Mouse (Mus musculus) spleen, adult 18-20 months (tissue): ENCODE measurements at regions not wholly inside any gene's neighbourhood (a gene's known extent, or its start where the extent isn't known, plus 50 kb on each side); places are given as distances from the start of the nearest gene placed in this dataset.

Experiments used
- DNase-seq, 2 experiments: peaks; one replicate each; pipeline ENCODE4 v3.0.0; 2022; ENCODE audit warnings: mixed read lengths in 2 of 2

DNA sequence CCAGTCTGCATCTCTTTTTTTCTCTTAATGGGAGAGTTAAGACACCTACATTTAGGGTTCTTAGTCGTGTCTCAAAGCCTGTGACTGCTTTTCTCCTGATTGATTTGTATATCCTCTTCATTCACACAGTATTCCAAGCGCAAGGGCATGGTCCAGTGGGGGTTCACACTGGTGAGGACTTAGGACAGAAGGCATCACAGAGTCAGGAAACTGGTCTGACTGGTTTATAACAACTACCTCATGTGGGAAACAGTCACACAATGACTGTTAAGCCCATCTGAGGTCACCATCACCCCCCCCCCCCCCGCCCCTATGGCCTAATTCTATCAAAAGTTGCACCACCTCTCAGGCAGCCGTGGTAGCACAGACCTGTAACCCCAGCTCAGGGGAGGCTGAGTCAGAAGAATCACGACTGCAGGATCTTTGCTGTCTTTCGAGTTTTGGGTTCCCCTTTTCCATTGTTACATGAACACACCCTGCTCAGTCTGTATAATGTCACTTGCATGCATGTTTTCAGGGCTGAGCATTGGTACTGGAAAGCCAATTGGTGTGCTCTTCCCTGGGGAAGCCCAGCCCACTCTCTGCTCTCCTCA lies 155.2 kb downstream of the Zfp706 start:
- DNase-seq = no peak

DNA sequence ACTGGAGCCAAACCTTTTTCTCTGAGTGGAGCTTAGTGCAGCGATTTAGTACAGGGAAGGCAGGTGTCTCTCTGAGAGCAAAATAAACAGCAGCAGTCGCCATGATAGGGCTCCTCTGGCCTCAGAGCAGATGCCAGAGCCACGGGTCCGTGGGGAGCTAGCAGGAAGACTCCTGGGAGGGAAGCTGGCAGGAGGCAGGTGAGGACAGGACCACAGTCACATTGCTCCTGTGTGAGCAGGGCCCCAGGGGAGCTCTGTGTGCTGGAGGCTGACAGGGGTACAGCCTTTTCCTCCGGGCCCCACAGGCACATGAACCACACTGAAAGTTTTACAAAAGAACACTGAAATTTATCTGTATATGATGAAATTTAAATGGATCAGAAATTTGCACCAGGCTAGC lies 159.3 kb downstream of the Zfp706 start:
- DNase-seq = peak in 1 of 2 experiments; percentile 31

DNA sequence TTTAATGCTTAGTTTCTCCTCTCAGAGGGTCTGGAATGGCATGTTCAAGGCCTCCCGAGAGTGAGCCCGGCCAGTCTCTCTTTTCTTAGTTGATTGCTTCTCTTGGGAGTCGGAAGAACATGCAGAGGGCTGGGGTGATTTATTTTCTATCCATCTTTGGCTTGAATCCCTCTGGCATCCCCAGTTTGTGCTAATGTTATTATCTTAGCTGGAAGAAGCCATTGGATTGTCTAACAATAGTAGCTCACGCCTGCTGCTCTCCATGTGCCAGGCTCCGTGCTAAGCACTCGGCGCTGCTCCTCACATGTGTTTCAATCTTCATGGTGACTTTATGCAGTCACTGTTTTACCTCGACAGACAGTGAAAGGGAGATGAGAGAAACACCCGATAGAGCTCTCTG lies 160.8 kb downstream of the Zfp706 start:
- no peak for DNase-seq
